Mouse (Mus musculus): Measurements from ENCODE around the gene Gm16368.
"Not testable (repeated sequence)": the region's sequence is repeated elsewhere in the genome, so short reads cannot be mapped to it uniquely, and the experiment has no call there.

Gm16368 gene

DNA sequence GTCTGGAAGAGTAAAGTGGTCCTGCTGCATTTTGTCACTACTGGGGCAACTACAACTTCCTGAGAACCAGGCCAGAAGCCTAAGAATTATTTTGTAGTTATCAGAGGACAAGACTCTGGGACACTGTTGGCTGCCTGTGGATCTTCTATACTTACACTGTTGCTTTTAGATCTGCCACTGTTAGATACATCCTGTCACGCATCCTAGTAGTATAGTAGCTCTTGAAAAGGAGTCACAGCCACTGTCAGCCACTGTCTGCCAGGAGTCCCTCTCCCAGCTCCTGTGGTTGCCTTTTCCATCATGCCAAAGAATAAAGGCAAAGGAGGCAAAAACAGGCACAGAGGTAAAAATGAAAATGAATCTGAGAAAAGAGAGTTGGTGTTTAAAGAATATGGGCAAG, at the start of gene Gm16368:
Gm16368 (plus strand) TSS at position 301 of the 400 bp plus-strand sequence.
- not testable (repeated sequence) for DNase-seq

DNA sequence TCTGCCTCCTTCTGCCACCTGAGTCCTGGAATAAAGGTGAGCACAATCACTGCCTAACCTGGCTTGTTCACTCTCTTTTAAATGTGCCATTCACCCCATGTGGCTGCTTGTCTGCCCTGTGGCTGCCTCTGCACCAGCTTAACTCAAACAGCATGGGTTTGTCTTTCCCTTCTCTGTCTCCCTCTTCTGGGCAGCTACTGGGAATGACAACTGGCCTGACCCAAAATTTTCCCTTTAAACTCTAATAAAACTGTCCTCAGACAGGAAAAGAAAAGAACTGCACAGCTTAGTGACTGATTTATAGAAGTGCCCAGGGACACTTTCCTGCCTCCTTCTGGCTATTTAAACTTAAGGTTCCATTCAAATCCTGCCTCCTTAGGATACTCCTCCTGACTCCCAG, 44.4 kb upstream of the Gm16368 start:
- DNase-seq, result not testable (repeated sequence)

DNA sequence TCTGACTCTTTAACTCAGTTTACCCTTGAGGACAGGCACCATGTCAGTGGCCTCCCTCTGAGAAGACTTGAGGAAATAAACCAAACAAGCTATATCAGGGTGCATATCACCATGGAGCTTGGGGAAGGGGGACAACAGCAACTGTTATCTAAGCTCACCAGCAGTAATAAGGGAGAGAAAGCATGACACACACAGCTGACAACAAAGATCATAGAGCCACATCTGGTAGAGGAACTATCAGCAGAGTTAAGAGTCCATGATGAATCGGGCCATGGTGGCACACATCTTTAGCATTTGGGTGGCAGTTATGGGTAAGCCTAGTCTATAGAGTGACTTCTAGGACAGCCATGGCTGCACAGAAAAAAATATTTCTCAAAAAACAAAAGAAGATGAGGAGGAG, 43.8 kb upstream of the Gm16368 start:
- not testable (repeated sequence) for DNase-seq

DNA sequence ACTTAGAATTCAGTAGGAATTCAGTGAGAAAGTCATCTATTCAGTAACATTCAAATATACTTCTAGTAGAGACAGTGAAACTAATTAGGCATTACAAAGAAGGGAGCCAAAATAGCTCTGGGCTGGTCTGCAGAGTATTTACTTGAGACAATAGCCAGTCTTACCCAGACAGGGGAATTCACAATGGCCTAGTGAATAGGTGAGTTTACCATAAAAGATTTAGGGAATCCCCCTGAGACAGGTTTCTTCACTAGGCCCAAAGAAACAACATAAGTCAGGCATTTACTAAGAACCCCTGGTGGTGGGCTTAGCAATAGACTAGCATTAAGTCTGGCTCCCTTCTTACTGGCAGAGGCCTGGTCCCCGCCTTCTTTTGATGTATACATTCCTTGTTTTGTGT, 38.3 kb upstream of the Gm16368 start:
- DNase-seq, result not testable (repeated sequence)

Measured in kidney, postnatal 36 days (tissue).